Mouse (Mus musculus): ENCODE data around the gene Gm49336. TPM values are rescaled to one million over a fixed set of nuclear protein-coding genes. Genes with fewer than 3 reads are reported as not detected.
A peak's percentile ranks its signal among the peaks of the same experiment; 100 is the strongest.

Gm49336 gene
- polyA plus RNA-seq, 1 experiment from 2014 or later = 81.4 TPM

GRCm38 (mm10) chr14:60273346-60273745 lies 22.0 kb upstream of the Gm49336 start:
- H3K27me3 ChIP-seq (ENCODE audit: control insufficient read depth, insufficient read depth, low read length) = no peaks in the 10 kb centered on the region
- ATAC-seq (replicated peaks; ENCODE audit: insufficient number of reproducible peaks, low FRiP score, low TSS enrichment, low read depth) = no peak
- H3K4me1 ChIP-seq (ENCODE audit: control insufficient read depth, insufficient read depth, low read length) = no peaks in the 10 kb centered on the region
- no peak overlapping the region for H3K4me3 ChIP-seq (ENCODE audit: low read depth, low read length)
- no peak overlapping the region for H3K4me2 ChIP-seq (ENCODE audit: low read depth, low read length)
- 78% methylated on average over 6 of the region's 6 CpGs for WGBS
- no peaks in the 10 kb centered on the region for H3K9me3 ChIP-seq (replicated peaks; ENCODE audit: control insufficient read depth, low read length)
- no peak overlapping the region for H3K9ac ChIP-seq (replicated peaks; ENCODE audit: low read length)
- no peaks in the 10 kb centered on the region for H3K36me3 ChIP-seq (replicated peaks; ENCODE audit: control insufficient read depth, insufficient read depth, low read depth, low read length)
- no peak overlapping the region for H3K27ac ChIP-seq (replicated peaks; ENCODE audit: low read depth, low read length)
- no peak for DNase-seq (ENCODE audit: low spot score)

DNA sequence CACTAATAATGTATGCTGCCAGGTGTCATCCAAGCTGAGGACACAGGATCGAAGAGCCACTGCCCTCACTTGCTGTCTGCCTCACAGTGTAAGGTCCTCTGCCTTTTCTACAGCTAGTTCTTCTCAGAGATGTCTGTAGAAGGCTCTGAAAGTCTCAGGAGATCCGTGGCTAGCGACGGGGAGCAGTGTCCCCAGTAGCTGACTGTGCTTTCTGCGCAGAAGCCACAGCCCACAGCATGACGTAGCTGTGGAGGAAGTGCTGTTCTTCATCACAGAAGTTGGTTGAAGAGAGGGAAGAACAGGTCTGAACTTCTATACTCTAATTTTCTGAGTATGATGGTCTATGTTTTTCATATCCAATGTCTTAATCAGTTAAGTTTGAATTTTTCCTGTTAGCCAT lies 18.0 kb upstream of the Gm49336 start:
- Histone ChIP-seq H3K27me3 (ENCODE audit: control insufficient read depth, insufficient read depth, low read length) (no peaks in the 10 kb centered on the region), H3K4me1 (ENCODE audit: control insufficient read depth, insufficient read depth, low read length) (no peaks in the 10 kb centered on the region), H3K4me3 (ENCODE audit: low read depth, low read length) (no peak overlapping the region), H3K27ac (replicated peaks; ENCODE audit: low read depth, low read length) (no peak overlapping the region), H3K9ac (replicated peaks; ENCODE audit: low read length) (no peak overlapping the region), H3K36me3 (replicated peaks; ENCODE audit: control insufficient read depth, insufficient read depth, low read depth, low read length) (no peaks in the 10 kb centered on the region), H3K4me2 (ENCODE audit: low read depth, low read length) (no peak overlapping the region), H3K9me3 (replicated peaks; ENCODE audit: control insufficient read depth, low read length) (no peaks in the 10 kb centered on the region)
- ATAC-seq (replicated peaks; ENCODE audit: insufficient number of reproducible peaks, low FRiP score, low TSS enrichment, low read depth) (no peak), DNase-seq (ENCODE audit: low spot score) (no peak)
- WGBS = 89% methylated on average over 6 of the region's 6 CpGs

- H3K9ac ChIP-seq (replicated peaks; ENCODE audit: low read length) = peak within 1 kb of the TSS; percentile 66
- H3K4me1 ChIP-seq (ENCODE audit: control insufficient read depth, insufficient read depth, low read length) = no peaks in the 10 kb centered on the region
- WGBS = 0% methylated on average over 51 of the region's 51 CpGs
- H3K4me3 ChIP-seq (ENCODE audit: low read depth, low read length) = peak within 1 kb of the TSS; percentile 71
- no peaks in the 10 kb centered on the region for H3K27me3 ChIP-seq (ENCODE audit: control insufficient read depth, insufficient read depth, low read length)
- peak; percentile 100 for ATAC-seq (replicated peaks; ENCODE audit: insufficient number of reproducible peaks, low FRiP score, low TSS enrichment, low read depth)
- H3K9me3 ChIP-seq (replicated peaks; ENCODE audit: control insufficient read depth, low read length) = no peaks in the 10 kb centered on the region
- DNase-seq (ENCODE audit: low spot score) = peak; percentile 99
- peak within 1 kb of the TSS; percentile 63 for H3K4me2 ChIP-seq (ENCODE audit: low read depth, low read length)
- no peaks in the 10 kb centered on the region for H3K36me3 ChIP-seq (replicated peaks; ENCODE audit: control insufficient read depth, insufficient read depth, low read depth, low read length)
- no peak within 1 kb of the TSS for H3K27ac ChIP-seq (replicated peaks; ENCODE audit: low read depth, low read length)
Measured at GRCm38 (mm10) chr14:60264990-60265876, 13.9 kb upstream of the Gm49336 start, which contains the start of gene Mtmr6. Mtmr6 (plus strand) TSS chr14:60265228.

- H3K36me3 ChIP-seq (replicated peaks; ENCODE audit: control insufficient read depth, insufficient read depth, low read depth, low read length) = no peaks in the 10 kb centered on the region
- 82% methylated on average over 7 of the region's 7 CpGs for WGBS
- H3K4me2 ChIP-seq (ENCODE audit: low read depth, low read length) = no peak overlapping the region
- no peak overlapping the region for H3K4me3 ChIP-seq (ENCODE audit: low read depth, low read length)
- H3K27me3 ChIP-seq (ENCODE audit: control insufficient read depth, insufficient read depth, low read length) = no peaks in the 10 kb centered on the region
- no peaks in the 10 kb centered on the region for H3K4me1 ChIP-seq (ENCODE audit: control insufficient read depth, insufficient read depth, low read length)
- no peak for ATAC-seq (replicated peaks; ENCODE audit: insufficient number of reproducible peaks, low FRiP score, low TSS enrichment, low read depth)
- no peak for DNase-seq (ENCODE audit: low spot score)
- no peak overlapping the region for H3K27ac ChIP-seq (replicated peaks; ENCODE audit: low read depth, low read length)
- no peaks in the 10 kb centered on the region for H3K9me3 ChIP-seq (replicated peaks; ENCODE audit: control insufficient read depth, low read length)
- no peak overlapping the region for H3K9ac ChIP-seq (replicated peaks; ENCODE audit: low read length)
Measured at GRCm38 (mm10) chr14:60262316-60262715, 11.0 kb upstream of the Gm49336 start.

DNA sequence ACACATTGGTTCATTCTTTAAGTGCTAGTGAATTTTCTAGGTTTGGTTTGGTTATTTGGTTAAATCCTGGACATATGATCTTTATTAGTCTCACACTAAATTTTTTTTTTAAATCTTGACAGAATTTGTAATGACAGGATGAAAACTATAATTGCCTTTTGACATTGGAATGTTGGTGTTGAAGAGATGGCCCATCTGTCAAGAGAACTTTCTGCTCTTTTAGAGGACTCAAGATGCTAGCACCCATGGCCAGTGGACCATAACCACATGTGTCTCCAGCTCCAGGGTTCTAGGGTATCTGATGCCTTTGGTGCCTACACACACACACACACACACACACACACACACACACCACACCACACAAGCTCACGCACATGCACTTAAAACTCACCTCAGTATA lies 6.5 kb upstream of the Gm49336 start:
- Histone ChIP-seq H3K9ac (replicated peaks; ENCODE audit: low read length) (no peak overlapping the region), H3K36me3 (replicated peaks; ENCODE audit: control insufficient read depth, insufficient read depth, low read depth, low read length) (no peaks in the 10 kb centered on the region), H3K9me3 (replicated peaks; ENCODE audit: control insufficient read depth, low read length) (no peaks in the 10 kb centered on the region), H3K4me3 (ENCODE audit: low read depth, low read length) (no peak overlapping the region), H3K27ac (replicated peaks; ENCODE audit: low read depth, low read length) (no peak overlapping the region), H3K27me3 (ENCODE audit: control insufficient read depth, insufficient read depth, low read length) (no peaks in the 10 kb centered on the region), H3K4me2 (ENCODE audit: low read depth, low read length) (no peak overlapping the region), H3K4me1 (ENCODE audit: control insufficient read depth, insufficient read depth, low read length) (no peaks in the 10 kb centered on the region)
- WGBS = 78% methylated on average over 1 of the region's 1 CpGs
- DNase-seq (ENCODE audit: low spot score) (no peak), ATAC-seq (replicated peaks; ENCODE audit: insufficient number of reproducible peaks, low FRiP score, low TSS enrichment, low read depth) (no peak)

DNA sequence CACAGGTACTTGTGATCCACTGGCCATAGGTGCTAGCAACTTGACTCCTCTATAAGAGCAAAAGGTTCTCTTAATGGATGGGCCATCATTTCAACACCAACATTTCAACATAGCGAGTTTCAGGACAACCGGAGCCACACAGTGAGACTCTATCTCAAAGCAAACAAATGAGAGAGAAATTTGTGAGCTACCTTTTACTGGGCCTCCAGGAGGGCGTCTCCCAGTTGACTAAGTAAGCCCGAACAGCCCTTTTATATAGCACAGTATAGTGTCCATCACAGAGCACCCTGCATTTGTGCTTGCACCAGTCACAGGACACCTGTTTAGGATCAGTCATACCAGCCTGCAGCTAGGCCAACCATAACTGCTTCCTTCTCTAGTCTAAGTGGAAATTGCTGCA lies 5.8 kb upstream of the Gm49336 start:
- WGBS = 80% methylated on average over 4 of the region's 4 CpGs
- no peak overlapping the region for H3K9ac ChIP-seq (replicated peaks; ENCODE audit: low read length)
- H3K36me3 ChIP-seq (replicated peaks; ENCODE audit: control insufficient read depth, insufficient read depth, low read depth, low read length) = no peaks in the 10 kb centered on the region
- H3K27me3 ChIP-seq (ENCODE audit: control insufficient read depth, insufficient read depth, low read length) = no peaks in the 10 kb centered on the region
- ATAC-seq (replicated peaks; ENCODE audit: insufficient number of reproducible peaks, low FRiP score, low TSS enrichment, low read depth) (no peak), DNase-seq (ENCODE audit: low spot score) (no peak)
- no peaks in the 10 kb centered on the region for H3K4me1 ChIP-seq (ENCODE audit: control insufficient read depth, insufficient read depth, low read length)
- no peaks in the 10 kb centered on the region for H3K9me3 ChIP-seq (replicated peaks; ENCODE audit: control insufficient read depth, low read length)
- H3K4me3 ChIP-seq (ENCODE audit: low read depth, low read length) = no peak overlapping the region
- no peak overlapping the region for H3K4me2 ChIP-seq (ENCODE audit: low read depth, low read length)
- no peak overlapping the region for H3K27ac ChIP-seq (replicated peaks; ENCODE audit: low read depth, low read length)

- no peaks in the 10 kb centered on the region for H3K9me3 ChIP-seq (replicated peaks; ENCODE audit: control insufficient read depth, low read length)
- DNase-seq (ENCODE audit: low spot score) (peak; percentile 41), ATAC-seq (replicated peaks; ENCODE audit: insufficient number of reproducible peaks, low FRiP score, low TSS enrichment, low read depth) (no peak)
- no peak overlapping the region for H3K27ac ChIP-seq (replicated peaks; ENCODE audit: low read depth, low read length)
- H3K4me3 ChIP-seq (ENCODE audit: low read depth, low read length) = no peak overlapping the region
- no peak overlapping the region for H3K9ac ChIP-seq (replicated peaks; ENCODE audit: low read length)
- no peaks in the 10 kb centered on the region for H3K36me3 ChIP-seq (replicated peaks; ENCODE audit: control insufficient read depth, insufficient read depth, low read depth, low read length)
- H3K4me1 ChIP-seq (ENCODE audit: control insufficient read depth, insufficient read depth, low read length) = no peaks in the 10 kb centered on the region
- 25% methylated on average over 3 of the region's 3 CpGs for WGBS
- no peaks in the 10 kb centered on the region for H3K27me3 ChIP-seq (ENCODE audit: control insufficient read depth, insufficient read depth, low read length)
- H3K4me2 ChIP-seq (ENCODE audit: low read depth, low read length) = no peak overlapping the region
Measured at GRCm38 (mm10) chr14:60256356-60256755, 5.0 kb upstream of the Gm49336 start.

DNA sequence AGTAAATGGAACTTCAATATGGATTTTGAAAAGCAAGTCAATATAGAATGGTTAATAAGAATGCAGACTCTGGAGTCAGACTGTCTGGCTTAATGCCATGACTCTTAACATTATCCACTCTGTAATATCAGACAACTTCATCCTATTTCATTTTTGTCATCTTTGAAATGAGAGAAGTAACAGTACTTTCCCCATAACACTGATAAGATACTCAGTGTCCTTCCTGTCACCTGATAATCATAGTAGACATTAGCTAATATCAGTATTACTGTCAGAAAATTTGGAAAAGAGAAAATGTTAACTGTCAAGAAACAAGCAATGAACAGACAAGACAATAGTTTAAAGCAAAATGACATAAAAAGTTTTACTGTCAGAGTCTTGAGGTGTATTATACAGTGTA lies 3.5 kb upstream of the Gm49336 start:
- no peak overlapping the region for H3K27ac ChIP-seq (replicated peaks; ENCODE audit: low read depth, low read length)
- no peaks in the 10 kb centered on the region for H3K36me3 ChIP-seq (replicated peaks; ENCODE audit: control insufficient read depth, insufficient read depth, low read depth, low read length)
- DNase-seq (ENCODE audit: low spot score) (no peak), ATAC-seq (replicated peaks; ENCODE audit: insufficient number of reproducible peaks, low FRiP score, low TSS enrichment, low read depth) (no peak)
- H3K9me3 ChIP-seq (replicated peaks; ENCODE audit: control insufficient read depth, low read length) = no peaks in the 10 kb centered on the region
- no peaks in the 10 kb centered on the region for H3K27me3 ChIP-seq (ENCODE audit: control insufficient read depth, insufficient read depth, low read length)
- H3K4me1 ChIP-seq (ENCODE audit: control insufficient read depth, insufficient read depth, low read length) = no peaks in the 10 kb centered on the region
- H3K4me2 ChIP-seq (ENCODE audit: low read depth, low read length) = no peak overlapping the region
- no peak overlapping the region for H3K4me3 ChIP-seq (ENCODE audit: low read depth, low read length)
- H3K9ac ChIP-seq (replicated peaks; ENCODE audit: low read length) = no peak overlapping the region

Data from embryonic facial prominence, embryonic 11.5 days (tissue).